Mouse (Mus musculus) hindbrain, embryonic 12.5 days (tissue): Measurements from ENCODE around the gene Cgrrf1. TPM values are rescaled to one million over a fixed set of nuclear protein-coding genes. Genes with fewer than 3 reads are reported as not detected.
A peak's percentile ranks its signal among the peaks of the same experiment; 100 is the strongest.
"Not testable (repeated sequence)": the region's sequence is repeated elsewhere in the genome, so short reads cannot be mapped to it uniquely, and the experiment has no call there.

ENCODE experiments used
- ATAC-seq: fragments of 200-750 bp; cut with Nextera tagmentation; 2 replicates; pipeline ENCODE4 v1.8.0; 2017; ENCODE audit warnings: moderate TSS enrichment; ENCODE audit not compliant: low FRiP score
- H3K27ac ChIP-seq: fragments of 300-500 bp; sonication (generic); 2 replicates; pipeline ENCODE4 v1.5.1; 2016; ENCODE audit warnings: mild to moderate bottlenecking
- H3K27me3 ChIP-seq: fragments of 300-500 bp; sonication (generic); 2 replicates; pipeline ENCODE4 v1.6.1; 2016; ENCODE audit warnings: mild to moderate bottlenecking
- H3K36me3 ChIP-seq: fragments of 300-500 bp; sonication (generic); 2 replicates; pipeline ENCODE4 v1.6.1; 2016; ENCODE audit warnings: mild to moderate bottlenecking
- H3K4me1 ChIP-seq: fragments of 300-500 bp; sonication (generic); 2 replicates; pipeline ENCODE4 v1.6.1; 2016
- H3K4me2 ChIP-seq: fragments of 300-500 bp; sonication (generic); replicated peaks from 2 replicates; pipeline ENCODE4 v1.6.1; 2016; ENCODE audit warnings: mild to moderate bottlenecking
- H3K4me3 ChIP-seq: fragments of 300-500 bp; sonication (generic); 2 replicates; pipeline ENCODE4 v1.5.1; 2016; ENCODE audit warnings: mild to moderate bottlenecking
- H3K9ac ChIP-seq: fragments of 300-500 bp; sonication (generic); 2 replicates; pipeline ENCODE4 v1.6.1; 2016; ENCODE audit warnings: mild to moderate bottlenecking, moderate library complexity
- H3K9me3 ChIP-seq: fragments of 300-500 bp; sonication (generic); replicated peaks from 2 replicates; pipeline ENCODE4 v1.6.1; 2016; ENCODE audit warnings: mild to moderate bottlenecking
- WGBS: fragments of 180-500 bp; shearing (Covaris S2); methylation state at CpG from one replicate; pipeline ENCODE4 v1.1.7; 2016; 5-methylcytosine and 5-hydroxymethylcytosine counted together
- polyA plus RNA-seq: library from polyadenylated mRNA; unstranded; fragments of >200 nt; fragmentation: Nextera tagmentation; extraction: Ambion mirVana; gene quantifications from 2 replicates; pipeline ENCODE4 v1.2.1, GENCODE M21; 2016

Gene Cgrrf1
- polyA plus RNA-seq, 1 experiment from 2014 or later: 26.4 TPM

- Histone ChIP-seq H3K36me3 (no peaks in the 10 kb centered on the region), H3K4me1 (no peaks in the 10 kb centered on the region)
- WGBS: 100% methylated on average over 1 of the region's 1 CpGs
These were observed 28.1 kb upstream of the Cgrrf1 start for GRCm38 (mm10) chr14:46803791-46804190.

DNA sequence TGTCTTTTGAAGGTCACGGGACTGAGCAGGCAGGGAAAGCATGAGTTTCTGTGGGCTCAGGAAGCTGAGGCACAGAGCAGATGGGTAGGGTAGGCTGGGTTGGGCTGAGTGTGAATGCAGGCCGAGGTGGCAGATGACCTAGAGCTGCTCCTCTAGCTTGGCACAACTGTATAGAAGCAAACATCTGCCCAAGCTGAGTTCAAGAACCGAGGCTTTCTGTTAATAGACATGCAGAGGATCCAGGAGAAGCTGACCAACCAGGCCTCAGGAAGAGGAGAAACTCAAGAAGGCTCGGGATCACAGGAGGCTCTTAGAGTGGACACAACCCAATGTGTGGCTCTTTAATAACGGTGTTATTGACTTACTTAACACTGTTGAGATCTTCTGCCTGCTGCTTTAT, 25.7 kb upstream of the Cgrrf1 start:
- Histone ChIP-seq H3K9me3 (no peaks in the 10 kb centered on the region), H3K36me3 (peaks cover 17% of the 10 kb centered on the region), H3K27ac (no peak overlapping the region), H3K4me3 (no peak overlapping the region), H3K4me2 (no peak overlapping the region), H3K9ac (no peak overlapping the region), H3K27me3 (no peaks in the 10 kb centered on the region), H3K4me1 (no peaks in the 10 kb centered on the region)
- no peak for ATAC-seq
- 88% methylated on average over 5 of the region's 5 CpGs for WGBS

More at GRCm38 (mm10) chr14:46803791-46804190, 28.1 kb upstream of the Cgrrf1 start:
- H3K9me3 ChIP-seq: no peaks in the 10 kb centered on the region
- H3K27ac ChIP-seq: no peak overlapping the region
- H3K4me3 ChIP-seq: no peak overlapping the region
- ATAC-seq: no peak
- H3K9ac ChIP-seq: no peak overlapping the region
- H3K4me2 ChIP-seq: no peak overlapping the region
- no peaks in the 10 kb centered on the region for H3K27me3 ChIP-seq

- peaks cover 31% of the 10 kb centered on the region for H3K36me3 ChIP-seq
- no peaks in the 10 kb centered on the region for H3K4me1 ChIP-seq
- H3K9me3 ChIP-seq: no peaks in the 10 kb centered on the region
- WGBS: 81% methylated on average over 3 of the region's 3 CpGs
- H3K4me2 ChIP-seq: no peak overlapping the region
- no peaks in the 10 kb centered on the region for H3K27me3 ChIP-seq
- H3K4me3 ChIP-seq: no peak overlapping the region
- H3K27ac ChIP-seq: no peak overlapping the region
- H3K9ac ChIP-seq: no peak overlapping the region
- ATAC-seq: no peak
These were observed 24.0 kb upstream of the Cgrrf1 start for GRCm38 (mm10) chr14:46807927-46808326.

GRCm38 (mm10) chr14:46815640-46816039, 16.3 kb upstream of the Cgrrf1 start:
- Histone ChIP-seq H3K27ac (no peak overlapping the region), H3K27me3 (no peaks in the 10 kb centered on the region), H3K4me1 (peaks cover 7% of the 10 kb centered on the region), H3K4me2 (no peak overlapping the region), H3K9me3 (no peaks in the 10 kb centered on the region), H3K36me3 (peaks cover 38% of the 10 kb centered on the region), H3K9ac (no peak overlapping the region), H3K4me3 (no peak overlapping the region)
- WGBS: 87% methylated on average over 6 of the region's 6 CpGs
- no peak for ATAC-seq

GRCm38 (mm10) chr14:46816916-46817622, 14.9 kb upstream of the Cgrrf1 start:
- Histone ChIP-seq H3K9ac (no peak overlapping the region), H3K36me3 (peaks cover 28% of the 10 kb centered on the region), H3K4me2 (no peak overlapping the region), H3K9me3 (no peaks in the 10 kb centered on the region), H3K4me1 (peaks cover 14% of the 10 kb centered on the region), H3K27ac (no peak overlapping the region), H3K4me3 (no peak overlapping the region), H3K27me3 (no peaks in the 10 kb centered on the region)
- WGBS: 96% methylated on average over 8 of the region's 8 CpGs
- no peak for ATAC-seq

DNA sequence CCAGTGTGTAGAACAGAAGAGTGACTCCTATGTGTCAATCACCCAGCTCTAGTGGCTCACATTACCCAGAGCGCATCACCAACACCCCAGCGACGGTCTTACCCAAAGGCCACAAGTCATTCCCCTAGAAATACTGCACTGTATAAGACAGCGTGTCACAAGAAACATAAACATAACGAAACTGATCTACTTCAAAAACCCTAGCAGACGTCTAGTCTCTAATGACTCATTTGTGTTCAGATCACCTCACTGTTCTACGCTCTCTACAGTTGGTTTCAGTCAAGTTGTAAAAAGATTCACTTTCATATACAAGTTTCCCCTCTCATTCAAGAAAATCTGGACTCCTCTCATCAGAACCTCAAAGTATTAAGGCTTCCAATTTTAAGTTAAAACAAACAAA, 13.2 kb upstream of the Cgrrf1 start:
- ATAC-seq: no peak
- peaks cover 14% of the 10 kb centered on the region for H3K4me1 ChIP-seq
- H3K27ac ChIP-seq: no peak overlapping the region
- no peak overlapping the region for H3K4me3 ChIP-seq
- 0 out of 2 replicates have a peak, but pooled peaks cover 3% of the 10 kb centered on the region for H3K27me3 ChIP-seq
- 95% methylated on average over 7 of the region's 7 CpGs for WGBS
- no peak overlapping the region for H3K4me2 ChIP-seq
- H3K9ac ChIP-seq: no peak overlapping the region
- peaks cover 13% of the 10 kb centered on the region for H3K36me3 ChIP-seq
- H3K9me3 ChIP-seq: no peaks in the 10 kb centered on the region

- 95% methylated on average over 5 of the region's 6 CpGs for WGBS
- H3K27ac ChIP-seq, H3K9me3 ChIP-seq, H3K27me3 ChIP-seq, H3K4me3 ChIP-seq, H3K9ac ChIP-seq, ATAC-seq, H3K36me3 ChIP-seq, H3K4me2 ChIP-seq: not testable (repeated sequence)
- H3K4me1 ChIP-seq: peaks cover 14% of the 10 kb centered on the region
These were observed 12.0 kb upstream of the Cgrrf1 start for GRCm38 (mm10) chr14:46819961-46820360.

DNA sequence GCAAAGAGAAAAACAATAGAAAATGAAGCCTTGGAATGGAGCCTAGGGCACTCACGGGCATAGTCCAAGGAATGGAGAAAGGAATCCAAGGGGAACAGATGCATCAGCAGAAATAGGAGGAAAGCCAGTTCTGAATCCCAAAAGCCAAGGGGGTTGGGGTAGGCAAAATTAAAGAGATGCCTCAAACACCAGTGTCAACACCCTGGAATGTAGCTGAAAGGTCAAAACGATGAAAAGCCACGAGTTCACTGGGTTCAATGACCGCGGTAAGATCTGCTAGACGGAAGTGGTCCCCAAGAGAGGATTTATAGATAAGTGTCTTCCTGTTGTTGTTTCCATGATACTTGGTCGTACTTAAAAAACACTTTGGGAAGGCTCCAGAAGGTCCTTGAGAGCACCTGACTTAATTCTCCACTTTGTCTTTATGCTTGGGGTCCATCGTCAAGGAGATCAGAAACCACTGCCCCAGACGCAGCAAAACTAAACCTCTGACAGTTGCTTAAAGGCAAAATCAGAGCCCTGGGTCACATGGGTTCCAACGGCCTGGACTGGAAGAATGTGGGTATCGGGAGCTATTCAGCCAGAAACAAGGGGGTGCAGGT, 10.6 kb upstream of the Cgrrf1 start:
- peak overlapping the region; percentile 87 for H3K9ac ChIP-seq
- H3K4me2 ChIP-seq: peak overlapping the region; percentile 67
- H3K27ac ChIP-seq: peak overlapping the region; percentile 87
- no peaks in the 10 kb centered on the region for H3K9me3 ChIP-seq
- H3K4me3 ChIP-seq: peak overlapping the region; percentile 77
- 1% methylated on average over 11 of the region's 11 CpGs for WGBS
- peaks cover 14% of the 10 kb centered on the region for H3K4me1 ChIP-seq
- H3K27me3 ChIP-seq: peaks cover 6% of the 10 kb centered on the region; the same call in 1 of the 2 replicates
- ATAC-seq: no peak
- peaks cover 4% of the 10 kb centered on the region; the same call in 1 of the 2 replicates for H3K36me3 ChIP-seq

DNA sequence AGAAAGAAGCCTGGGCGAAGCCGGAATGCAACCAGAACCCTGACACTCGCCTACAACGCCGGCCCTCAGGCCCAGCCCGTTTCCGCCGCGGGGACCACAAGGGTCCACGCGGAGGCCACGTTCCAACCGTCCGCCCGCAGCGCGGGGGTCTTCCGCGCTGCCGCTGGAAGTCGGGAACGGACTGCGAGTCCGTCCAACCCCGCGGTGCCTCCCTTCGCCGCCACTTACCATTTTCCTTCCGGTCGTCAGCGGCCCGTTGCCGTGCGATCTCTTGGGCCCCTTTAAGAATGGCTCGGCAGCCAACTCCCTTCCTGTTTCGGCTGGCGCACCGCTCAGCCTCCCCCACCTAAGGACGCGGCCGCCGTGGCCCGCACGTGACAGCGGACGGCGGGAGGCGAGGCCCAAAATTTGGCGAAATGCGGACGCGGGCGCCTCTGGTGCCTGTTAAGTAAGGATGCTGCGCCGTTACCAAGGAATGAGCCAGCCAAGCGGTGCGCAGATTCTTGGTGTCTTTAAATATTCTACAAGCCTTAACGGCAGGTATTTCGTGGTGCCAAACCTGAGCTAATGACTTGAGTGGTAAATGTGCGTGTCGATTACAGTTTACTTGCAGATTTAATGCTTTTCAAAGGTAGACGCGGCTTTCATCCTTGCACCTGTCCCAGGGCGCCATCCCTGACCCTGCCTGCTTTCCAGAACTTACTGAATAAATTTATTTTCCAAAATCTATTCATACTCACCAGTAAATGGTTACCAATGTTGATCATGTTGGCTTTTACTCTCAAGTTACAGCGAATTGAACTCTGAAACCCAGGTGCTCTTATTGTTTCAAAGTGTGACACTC, 9.8 kb upstream of the Cgrrf1 start, which contains the start of gene Gmfb:
Gene Gmfb (minus strand): TSS at position 370 of the 844 bp plus-strand sequence.
- Histone ChIP-seq H3K36me3 (peaks cover 3% of the 10 kb centered on the region; the same call in 1 of the 2 replicates), H3K4me3 (peak within 1 kb of the TSS; percentile 77), H3K27ac (peak within 1 kb of the TSS; percentile 87), H3K9me3 (no peaks in the 10 kb centered on the region), H3K27me3 (peaks cover 6% of the 10 kb centered on the region; the same call in 1 of the 2 replicates), H3K4me1 (peaks cover 14% of the 10 kb centered on the region), H3K9ac (peak within 1 kb of the TSS; percentile 87), H3K4me2 (peak within 1 kb of the TSS; percentile 67)
- peak; percentile 97 for ATAC-seq
- WGBS: under 1% methylated on average over 65 of the region's 65 CpGs

DNA sequence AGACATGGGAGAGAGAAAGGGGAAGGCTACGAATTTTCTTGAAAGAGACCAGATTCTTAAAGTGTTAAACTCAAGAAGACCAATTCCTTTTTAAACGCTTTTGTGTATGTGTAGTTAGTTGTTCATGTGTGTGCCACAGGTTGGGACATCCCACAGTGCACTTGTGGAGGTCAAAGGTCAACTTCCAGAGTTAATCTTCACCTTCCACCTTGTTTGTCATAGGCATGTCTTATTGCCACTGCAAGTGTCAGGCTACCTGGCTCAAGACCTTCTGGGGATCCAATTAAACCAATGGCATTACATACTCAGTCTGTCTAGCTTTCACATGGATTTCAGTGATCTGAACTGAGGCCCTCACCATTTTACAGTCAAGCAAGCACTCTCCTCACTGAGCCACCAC, 7.9 kb upstream of the Cgrrf1 start:
- Histone ChIP-seq H3K36me3 (no peaks in the 10 kb centered on the region), H3K27me3 (peaks cover 6% of the 10 kb centered on the region; the same call in 1 of the 2 replicates), H3K4me3 (no peak overlapping the region), H3K9me3 (no peaks in the 10 kb centered on the region), H3K9ac (no peak overlapping the region), H3K27ac (no peak overlapping the region), H3K4me1 (peaks cover 14% of the 10 kb centered on the region), H3K4me2 (no peak overlapping the region)
- WGBS: 74% methylated on average over 2 of the region's 2 CpGs
- no peak for ATAC-seq

GRCm38 (mm10) chr14:46827430-46827829, 4.5 kb upstream of the Cgrrf1 start:
- Histone ChIP-seq H3K4me1 (peaks cover 4% of the 10 kb centered on the region; the same call in 1 of the 2 replicates), H3K9me3 (no peaks in the 10 kb centered on the region), H3K27me3 (peaks cover 6% of the 10 kb centered on the region; the same call in 1 of the 2 replicates), H3K4me2 (no peak overlapping the region), H3K36me3 (no peaks in the 10 kb centered on the region), H3K9ac (no peak overlapping the region), H3K27ac (no peak overlapping the region), H3K4me3 (no peak overlapping the region)
- no peak for ATAC-seq
- WGBS: 58% methylated on average over 1 of the region's 1 CpGs

DNA sequence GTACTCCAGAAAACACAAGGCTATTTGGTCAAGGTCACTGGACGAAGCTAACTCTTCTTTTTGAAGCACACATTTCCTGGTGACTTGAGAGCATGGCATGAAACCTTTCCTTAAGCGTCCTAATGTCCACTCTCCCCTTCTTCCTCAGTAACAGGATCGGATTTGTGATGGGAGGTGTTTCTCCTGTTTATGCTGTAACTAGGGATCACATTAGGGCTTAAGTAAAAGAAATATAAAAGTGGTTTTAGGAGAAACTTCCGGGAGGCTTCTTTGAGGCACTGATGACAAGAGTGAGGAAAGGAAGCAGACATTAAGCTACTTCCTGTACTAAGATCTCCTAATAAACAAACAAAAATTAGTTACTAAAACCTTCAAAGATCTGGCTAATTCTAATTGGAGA, 630 bp upstream of the Cgrrf1 start:
- no peak for ATAC-seq
- peaks cover 10% of the 10 kb centered on the region; the same call in 1 of the 2 replicates for H3K4me1 ChIP-seq
- no peaks in the 10 kb centered on the region for H3K9me3 ChIP-seq
- H3K9ac ChIP-seq: peak overlapping the region; percentile 89; the same call in 1 of the 2 replicates
- peak overlapping the region; percentile 78 for H3K4me3 ChIP-seq
- H3K27ac ChIP-seq: no peak overlapping the region
- H3K4me2 ChIP-seq: peak overlapping the region; percentile 87
- WGBS: 8% methylated on average over 4 of the region's 4 CpGs
- H3K36me3 ChIP-seq: no peaks in the 10 kb centered on the region
- H3K27me3 ChIP-seq: no peaks in the 10 kb centered on the region
